Comparison of ENCODE assay signal across 29 mouse cellular contexts in the genomic region with DNA sequence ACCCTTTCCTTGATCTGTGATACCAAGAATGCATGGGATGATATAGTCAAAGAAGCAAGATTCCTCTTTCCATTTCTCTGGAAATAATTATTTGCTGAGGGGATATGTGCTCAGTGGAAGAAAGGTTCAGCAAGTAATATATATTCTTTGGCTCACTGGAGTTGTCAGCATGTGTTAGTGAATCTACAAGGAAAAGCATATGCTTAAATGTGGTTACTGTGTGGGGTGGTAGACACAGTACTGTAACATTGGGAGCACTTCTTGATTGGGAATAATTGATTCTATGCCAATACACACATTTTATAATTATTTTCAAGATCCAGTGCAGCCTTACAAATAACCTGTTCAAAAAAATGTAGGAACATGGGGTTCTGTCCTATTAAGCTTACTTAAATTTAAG. TPM values are rescaled to one million over a fixed set of nuclear protein-coding genes. Genes with fewer than 3 reads are reported as not detected.
"Had no signal": no experiment of that assay in that cellular context is flagged by ENCODE, and none has a peak within 500 bp of the region (broad histone marks: within the 10 kb centered on the region; RNA-seq: fewer than 3 reads in every experiment).

No protein-coding gene starts in this region.

- H3K27ac ChIP-seq: gastrocnemius, adult 2 months; heart, adult 2 months; heart, embryonic 13.5 days; heart, embryonic 15.5 days; hindbrain, embryonic 13.5 days; hindbrain, embryonic 15.5 days; intestine, embryonic 15.5 days; layer of hippocampus, adult 2 months; limb, embryonic 13.5 days; limb, embryonic 15.5 days; liver, embryonic 12.5 days; liver, embryonic 14.5 days had no signal

- H3K4me3 ChIP-seq: gastrocnemius, adult 2 months; heart, adult 2 months; heart, embryonic 13.5 days; heart, embryonic 15.5 days; hindbrain, embryonic 13.5 days; hindbrain, embryonic 15.5 days; intestine, embryonic 15.5 days; layer of hippocampus, adult 2 months; limb, embryonic 13.5 days; limb, embryonic 15.5 days; liver, embryonic 12.5 days had no signal

- ATAC-seq: inflammation-experienced regulatory T-cells, adult 6 months; intestine, embryonic 15.5 days; intestine, postnatal 0 days; liver, embryonic 12.5 days had no signal

- H3K9ac ChIP-seq: heart, embryonic 13.5 days; heart, embryonic 15.5 days; hindbrain, embryonic 13.5 days; hindbrain, embryonic 15.5 days; intestine, embryonic 15.5 days; limb, embryonic 13.5 days; limb, embryonic 15.5 days; liver, embryonic 12.5 days; liver, embryonic 14.5 days had no signal

- H3K4me1 ChIP-seq: heart, embryonic 13.5 days; heart, embryonic 15.5 days; hindbrain, embryonic 13.5 days; hindbrain, embryonic 15.5 days; intestine, embryonic 15.5 days; limb, embryonic 13.5 days; limb, embryonic 15.5 days; liver, embryonic 12.5 days had no signal

- H3K27me3 ChIP-seq: heart, embryonic 13.5 days; heart, embryonic 15.5 days; hindbrain, embryonic 13.5 days; hindbrain, embryonic 15.5 days; intestine, embryonic 15.5 days; limb, embryonic 13.5 days; limb, embryonic 15.5 days; liver, embryonic 12.5 days had no signal

- H3K4me2 ChIP-seq: heart, embryonic 11.5 days; heart, embryonic 13.5 days; heart, embryonic 15.5 days; hindbrain, embryonic 13.5 days; hindbrain, embryonic 15.5 days; intestine, embryonic 15.5 days; limb, embryonic 13.5 days; limb, embryonic 15.5 days; liver, embryonic 12.5 days had no signal

- H3K9me3 ChIP-seq: heart, embryonic 13.5 days; heart, embryonic 15.5 days; hindbrain, embryonic 13.5 days; hindbrain, embryonic 15.5 days; intestine, embryonic 15.5 days; limb, embryonic 13.5 days; limb, embryonic 15.5 days; liver, embryonic 12.5 days had no signal

- H3K36me3 ChIP-seq: heart, embryonic 13.5 days; heart, embryonic 15.5 days; hindbrain, embryonic 13.5 days; hindbrain, embryonic 15.5 days; intestine, embryonic 15.5 days; limb, embryonic 13.5 days; limb, embryonic 15.5 days; liver, embryonic 12.5 days had no signal

- DNase-seq: gastrocnemius, adult 2 months; gastrocnemius, postnatal 10 days; gastrocnemius, postnatal 36 days; heart, adult 2 months; heart, postnatal 14 days; heart, postnatal 36 days; kidney, adult 18-20 months; kidney, adult 8-10 months; kidney, postnatal 10 days; kidney, postnatal 25 days; kidney, postnatal 4 days; layer of hippocampus, adult 9-11 months; layer of hippocampus, postnatal 36 days; left cerebral cortex, postnatal 4 days; lung, adult 18-20 months had no signal

RNA-seq across cellular contexts. Expression of a gene that starts 21.6 kb away (rescaled TPM):
- total RNA-seq: hematopoietic stem cell, adult 5-6 weeks had no signal
